Mouse (Mus musculus): ENCODE data around the gene Pi4k2b.

DNA sequence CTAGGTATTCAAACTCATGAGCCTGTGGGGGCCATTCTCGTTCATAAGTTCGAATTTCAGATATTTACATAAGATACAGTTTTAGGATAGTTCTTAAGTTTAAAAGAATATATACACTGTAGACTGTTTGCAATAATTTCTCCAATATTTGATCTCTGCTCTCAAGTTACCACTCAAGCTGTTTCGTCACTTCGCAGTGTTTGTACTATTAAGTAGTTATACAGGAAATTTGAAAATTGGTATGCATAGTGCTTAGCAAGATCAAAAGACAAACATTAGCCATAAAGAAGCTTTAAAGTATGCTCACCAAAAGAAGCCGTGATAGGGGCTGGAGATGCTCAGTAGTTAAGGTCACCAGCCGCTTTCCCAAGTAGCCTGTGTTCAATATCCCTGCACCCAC lies 14.6 kb downstream of the Pi4k2b start:
- no peak for TF ChIP-seq EP300 (IDR thresholded peaks at IDR 0.05; ENCODE audit: low read depth)
- no peak for TF ChIP-seq CTCF (IDR thresholded peaks at IDR 0.05; ENCODE audit: low read depth)

All from liver, postnatal 0 days (tissue).